8 mouse cellular contexts compared by ENCODE assay signal in genomic region chr2:26583640-26584039, GRCm38 (mm10). TPM values are rescaled to one million over a fixed set of nuclear protein-coding genes. Genes with fewer than 3 reads are reported as not detected.
DNase-seq lines count a peak whose midpoint lies in the region; ATAC-seq and TF ChIP-seq lines count a peak whose summit lies in the region.

No protein-coding gene starts in this region.

- DNase-seq in cerebellum, adult 2 months: no peak
- no peak for DNase-seq in cerebellum, adult 9-10 months
- DNase-seq in forebrain, postnatal 0 days: no peak
- no peak for DNase-seq in urinary bladder, postnatal 25 days (ENCODE audit: low spot score)
- no peak for DNase-seq in frontal cortex, postnatal 36 days (ENCODE audit: low spot score in 2 of 2)
- no peak for DNase-seq in thymus, postnatal 14 days

- ATAC-seq in forebrain, postnatal 0 days: no peak
- no peak for ATAC-seq in intestine, postnatal 0 days
- peak; percentile 9; the same call in 1 of the 2 replicates for ATAC-seq in liver, embryonic 16.5 days (ENCODE audit: low read depth)

- H3K27me3 ChIP-seq in cerebellum, adult 2 months (ENCODE audit: control insufficient read depth, insufficient read depth, low read length): no peaks in the 10 kb centered on the region
- no peaks in the 10 kb centered on the region for H3K27me3 ChIP-seq in forebrain, postnatal 0 days (ENCODE audit: insufficient read depth, low read length)
- no peaks in the 10 kb centered on the region for H3K27me3 ChIP-seq in intestine, postnatal 0 days (replicated peaks; ENCODE audit: control insufficient read depth, insufficient read depth, low read length)
- H3K27me3 ChIP-seq in liver, embryonic 16.5 days (ENCODE audit: control insufficient read depth, insufficient read depth, low read depth, low read length): no peaks in the 10 kb centered on the region

- H3K9ac ChIP-seq in forebrain, postnatal 0 days: no peak overlapping the region
- peak overlapping the region; percentile 34; the same call in 1 of the 2 replicates for H3K9ac ChIP-seq in intestine, postnatal 0 days (ENCODE audit: low read depth, low read length)
- no peak overlapping the region for H3K9ac ChIP-seq in liver, embryonic 16.5 days (ENCODE audit: low read depth, low read length)

- no peak overlapping the region for H3K4me2 ChIP-seq in forebrain, postnatal 0 days (ENCODE audit: low read depth)
- H3K4me2 ChIP-seq in intestine, postnatal 0 days (replicated peaks; ENCODE audit: low read depth): no peak overlapping the region
- H3K4me2 ChIP-seq in liver, embryonic 16.5 days (ENCODE audit: low read depth, low read length): no peak overlapping the region

- no peak overlapping the region for H3K27ac ChIP-seq in cerebellum, adult 2 months (ENCODE audit: insufficient read depth, low read length)
- 0 out of 2 replicates have a peak overlapping the region, but pooled peaks have one; percentile 35 for H3K27ac ChIP-seq in forebrain, postnatal 0 days (ENCODE audit: low read depth, low read length)
- peak overlapping the region; percentile 42 for H3K27ac ChIP-seq in intestine, postnatal 0 days (ENCODE audit: low read depth, low read length)
- H3K27ac ChIP-seq in liver, embryonic 16.5 days (ENCODE audit: low read length): no peak overlapping the region

- no peaks in the 10 kb centered on the region for H3K36me3 ChIP-seq in forebrain, postnatal 0 days (ENCODE audit: insufficient read depth)
- H3K36me3 ChIP-seq in intestine, postnatal 0 days (ENCODE audit: control insufficient read depth, insufficient read depth): no peaks in the 10 kb centered on the region
- H3K36me3 ChIP-seq in liver, embryonic 16.5 days (ENCODE audit: control insufficient read depth, insufficient read depth): no peaks in the 10 kb centered on the region

- no peak overlapping the region for H3K4me3 ChIP-seq in cerebellum, adult 2 months (replicated peaks; ENCODE audit: insufficient read depth, low read depth, low read length)
- H3K4me3 ChIP-seq in forebrain, postnatal 0 days (ENCODE audit: low read depth, low read length): no peak overlapping the region
- peak overlapping the region; percentile 23 for H3K4me3 ChIP-seq in intestine, postnatal 0 days (ENCODE audit: low read depth, low read length)
- H3K4me3 ChIP-seq in liver, embryonic 16.5 days (ENCODE audit: low read depth, low read length): no peak overlapping the region

- WGBS in cerebellum, adult 2 months: 85% methylated on average over 11 of the region's 11 CpGs
- WGBS in forebrain, postnatal 0 days: 76% methylated on average over 11 of the region's 11 CpGs
- WGBS in intestine, postnatal 0 days: 27% methylated on average over 11 of the region's 11 CpGs
- 6% methylated on average over 11 of the region's 11 CpGs for WGBS in liver, embryonic 16.5 days (ENCODE audit: insufficient replicate concordance)

- H3K9me3 ChIP-seq in forebrain, postnatal 0 days (ENCODE audit: low read length): no peaks in the 10 kb centered on the region
- H3K9me3 ChIP-seq in intestine, postnatal 0 days (ENCODE audit: control insufficient read depth): no peaks in the 10 kb centered on the region
- H3K9me3 ChIP-seq in liver, embryonic 16.5 days (replicated peaks; ENCODE audit: control insufficient read depth, low read length): no peaks in the 10 kb centered on the region

- TF ChIP-seq CTCF in cerebellum, adult 2 months (IDR thresholded peaks at IDR 0.05; ENCODE audit: borderline replicate concordance, insufficient read depth, low read depth, low read length): no peak
- no peak for TF ChIP-seq CTCF in forebrain, postnatal 0 days (IDR thresholded peaks at IDR 0.05; ENCODE audit: low read depth)
- TF ChIP-seq CTCF in intestine, postnatal 0 days (IDR thresholded peaks at IDR 0.05; ENCODE audit: low read depth): no peak

- H3K4me1 ChIP-seq in cerebellum, adult 2 months (ENCODE audit: control insufficient read depth, insufficient read depth, low read length): peaks cover 2% of the 10 kb centered on the region; the same call in 1 of the 2 replicates
- 0 out of 2 replicates have a peak, but pooled peaks cover 5% of the 10 kb centered on the region for H3K4me1 ChIP-seq in forebrain, postnatal 0 days (ENCODE audit: insufficient read depth)
- H3K4me1 ChIP-seq in intestine, postnatal 0 days (replicated peaks; ENCODE audit: control insufficient read depth, insufficient read depth, low read length): no peaks in the 10 kb centered on the region
- H3K4me1 ChIP-seq in liver, embryonic 16.5 days (ENCODE audit: control insufficient read depth, low read depth, low read length): peaks cover 15% of the 10 kb centered on the region

- TF ChIP-seq POLR2A in cerebellum, adult 2 months (IDR thresholded peaks at IDR 0.05; ENCODE audit: borderline replicate concordance, insufficient read depth, low read length): peak; percentile 33; the same call in 1 of the 2 replicates

RNA-seq across cellular contexts. Expression of gene Gm20532, which starts 2.8 kb away (rescaled TPM):
- polyA plus RNA-seq in cerebellum, adult 2 months (2012; rRNA removed): not detected in 2 replicates
- not detected in 2 replicates for total RNA-seq in forebrain, postnatal 0 days (2014; rRNA removed)
- polyA plus RNA-seq in forebrain, postnatal 0 days (2015; fragmentation: Nextera tagmentation; extraction: Ambion mirVana): not detected in 2 replicates
- polyA plus RNA-seq in intestine, postnatal 0 days (2015; fragmentation: Nextera tagmentation; extraction: Ambion mirVana): not detected in 2 replicates
- not detected in 2 replicates for polyA plus RNA-seq in liver, embryonic 16.5 days (2015; fragmentation: Nextera tagmentation; extraction: Ambion mirVana)

RNA-seq across cellular contexts. Expression of gene Egfl7, which starts 3.8 kb away (rescaled TPM):
- 87.1 and 93.0 TPM in 2 replicates for polyA plus RNA-seq in cerebellum, adult 2 months (2012; rRNA removed)
- total RNA-seq in forebrain, postnatal 0 days (2014; rRNA removed): 63.9 and 64.6 TPM in 2 replicates
- polyA plus RNA-seq in forebrain, postnatal 0 days (2015; fragmentation: Nextera tagmentation; extraction: Ambion mirVana): 52.8 and 67.3 TPM in 2 replicates
- 54.4 and 65.2 TPM in 2 replicates for polyA plus RNA-seq in intestine, postnatal 0 days (2015; fragmentation: Nextera tagmentation; extraction: Ambion mirVana)
- 50.9 and 54.3 TPM in 2 replicates for polyA plus RNA-seq in liver, embryonic 16.5 days (2015; fragmentation: Nextera tagmentation; extraction: Ambion mirVana)

RNA-seq across cellular contexts. Expression of gene Agpat2, which starts 20.6 kb away (rescaled TPM):
- 2.1 and 2.6 TPM in 2 replicates for polyA plus RNA-seq in cerebellum, adult 2 months (2012; rRNA removed)
- total RNA-seq in forebrain, postnatal 0 days (2014; rRNA removed): 7.8 and 10.0 TPM in 2 replicates
- polyA plus RNA-seq in forebrain, postnatal 0 days (2015; fragmentation: Nextera tagmentation; extraction: Ambion mirVana): 4.8 and 6.2 TPM in 2 replicates
- 124 and 128 TPM in 2 replicates for polyA plus RNA-seq in intestine, postnatal 0 days (2015; fragmentation: Nextera tagmentation; extraction: Ambion mirVana)
- polyA plus RNA-seq in liver, embryonic 16.5 days (2015; fragmentation: Nextera tagmentation; extraction: Ambion mirVana): 58.3 and 65.7 TPM in 2 replicates

RNA-seq across cellular contexts. Expression of gene Fam69b, which starts 44.6 kb away (rescaled TPM):
- 147 and 155 TPM in 2 replicates for polyA plus RNA-seq in cerebellum, adult 2 months (2012; rRNA removed)
- 193 and 214 TPM in 2 replicates for total RNA-seq in forebrain, postnatal 0 days (2014; rRNA removed)
- 143 TPM in 2 replicates for polyA plus RNA-seq in forebrain, postnatal 0 days (2015; fragmentation: Nextera tagmentation; extraction: Ambion mirVana)
- 6.8 and 6.9 TPM in 2 replicates for polyA plus RNA-seq in intestine, postnatal 0 days (2015; fragmentation: Nextera tagmentation; extraction: Ambion mirVana)
- 0.61 and 1.3 TPM in 2 replicates for polyA plus RNA-seq in liver, embryonic 16.5 days (2015; fragmentation: Nextera tagmentation; extraction: Ambion mirVana)

Comparison
In these comparisons a context has a peak if more than half of its experiments do, and no peak if none do; other contexts are left out.
1. H3K27ac ChIP-seq: peak in forebrain, postnatal 0 days (single experiment) and intestine, postnatal 0 days (single experiment); none in cerebellum, adult 2 months (single experiment) and liver, embryonic 16.5 days (single experiment).